Mouse (Mus musculus) lung, postnatal 0 days (tissue): ENCODE data around the gene Myo1b.

Experiments used
- CTCF ChIP-seq: IDR thresholded peaks from 2 replicates; pipeline ENCODE4 v1.5.1; 2016; ENCODE audit warnings: antibody characterized with exemption, mild to moderate bottlenecking
- EP300 ChIP-seq: IDR thresholded peaks from 2 replicates; pipeline ENCODE4 v1.6.1; 2016; ENCODE audit warnings: antibody characterized with exemption, mild to moderate bottlenecking, control low read depth

GRCm38 (mm10) chr1:51911331-51911730 is 4.5 kb downstream of the Myo1b start:
- TF ChIP-seq CTCF (no peak), EP300 (no peak)
